Mouse (Mus musculus): ENCODE measurements around the gene Tmem9. TPM values are rescaled to one million over a fixed set of nuclear protein-coding genes. Genes with fewer than 3 reads are reported as not detected.
A peak's percentile ranks its signal among the peaks of the same experiment; 100 is the strongest.

Tmem9 gene
- total RNA-seq, 2 experiments from 2014 or later = 11.2 to 15.5 TPM

DNA sequence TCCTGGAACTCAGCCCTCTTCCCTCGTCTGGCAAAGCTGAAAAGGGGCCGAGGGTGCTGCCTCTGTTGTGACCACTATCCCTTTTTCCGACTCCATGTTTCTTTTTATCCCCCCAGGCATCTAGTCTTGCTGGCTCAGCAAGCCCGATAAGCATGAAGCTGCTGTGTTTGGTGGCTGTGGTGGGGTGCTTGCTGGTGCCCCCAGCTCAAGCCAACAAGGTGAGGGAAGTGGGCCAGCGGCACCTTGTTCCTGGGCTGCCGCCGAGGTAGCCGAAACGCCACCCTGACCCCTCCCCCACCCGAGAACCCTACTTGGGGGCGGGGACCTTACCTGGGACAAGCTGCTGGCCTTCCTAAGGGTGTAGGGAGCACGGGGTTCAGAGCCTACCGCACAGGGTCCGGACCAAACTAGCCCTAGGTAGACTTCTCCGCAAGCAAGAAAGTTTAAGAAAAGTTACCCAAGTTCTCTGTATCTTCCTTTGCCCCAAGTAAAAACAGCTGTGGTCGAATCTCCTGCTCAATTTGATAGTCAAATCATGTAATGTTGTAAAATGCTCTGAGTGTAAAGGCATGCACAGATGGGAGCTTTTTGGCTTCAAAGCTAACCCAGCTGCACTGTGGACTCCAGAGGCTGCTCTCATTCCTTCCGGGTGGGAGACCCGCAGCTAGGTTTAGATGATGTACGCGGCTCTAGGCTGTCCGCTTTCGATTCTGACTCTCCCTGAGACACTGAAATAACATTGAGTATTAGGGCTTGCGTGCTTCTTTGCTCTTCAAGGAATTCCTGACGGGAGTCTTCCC lies 10.6 kb downstream of the Tmem9 start:
- intact Hi-C loops (cut with DNase I; ENCODE audit: low total_unique reads) = no loop called here
- DNase-seq = peak; percentile 22

DNA sequence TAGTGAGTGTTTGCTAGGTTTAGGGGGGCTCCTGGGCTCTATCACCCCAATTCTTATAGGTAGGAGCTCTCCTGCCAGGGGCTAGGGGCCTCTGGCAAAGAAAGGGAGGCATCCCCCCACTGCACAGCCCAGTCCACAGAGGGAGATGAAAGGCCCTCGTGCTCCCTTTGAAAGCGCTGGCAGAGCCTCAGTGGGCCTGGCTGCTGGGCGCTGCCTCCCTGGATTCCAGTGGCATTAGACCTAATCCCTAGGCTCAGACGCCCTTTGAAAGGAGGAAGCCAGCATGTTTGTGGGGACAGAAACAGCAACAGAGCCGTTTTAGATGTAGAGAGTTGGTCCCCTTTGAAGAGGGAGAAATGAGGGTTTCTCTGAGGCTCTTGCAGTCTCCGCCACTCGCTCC lies 22.3 kb downstream of the Tmem9 start:
- intact Hi-C loops (cut with DNase I; ENCODE audit: low total_unique reads) = no loop called here
- no peak for DNase-seq

DNA sequence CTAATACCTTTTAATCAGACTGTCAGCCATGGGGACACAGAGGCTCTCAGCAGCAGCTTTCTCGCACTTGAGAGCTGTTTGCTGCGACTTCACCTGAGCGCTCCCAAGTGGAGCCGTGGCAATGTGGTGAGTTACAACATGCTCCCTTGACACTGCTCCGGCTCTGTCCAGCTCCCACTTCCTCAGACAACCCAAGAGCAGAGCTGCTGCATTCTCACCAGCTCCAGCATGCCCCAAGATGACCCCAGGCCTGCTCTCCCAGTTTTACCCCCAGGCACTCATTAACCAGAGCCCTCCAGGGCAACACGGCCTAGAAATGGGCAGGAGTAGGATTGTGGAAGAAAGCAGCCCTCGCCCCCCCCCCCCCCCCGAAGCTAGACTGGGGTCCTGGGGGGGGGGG lies 23.7 kb downstream of the Tmem9 start:
- intact Hi-C loops (cut with DNase I; ENCODE audit: low total_unique reads) = no loop called here
- DNase-seq = no peak

DNA sequence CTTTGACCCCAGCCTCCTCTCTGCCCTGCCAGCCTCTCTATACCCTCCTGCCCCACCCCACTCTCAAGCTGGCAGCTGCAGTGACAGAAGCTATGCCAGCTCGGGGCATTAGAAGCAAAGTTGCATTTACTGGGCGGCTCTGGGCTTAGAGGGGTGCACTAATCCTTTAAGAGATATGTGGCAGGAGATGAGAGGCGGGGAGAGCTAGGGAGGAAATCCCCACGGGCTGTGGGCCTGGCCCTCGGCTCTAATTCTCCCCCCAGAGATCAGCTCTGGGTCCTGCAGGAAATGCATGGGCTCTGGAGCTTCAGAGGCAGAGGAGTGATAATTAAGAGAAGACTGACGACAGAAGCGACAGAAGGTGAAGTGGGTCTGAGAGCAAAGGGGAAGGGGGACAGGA lies 25.0 kb downstream of the Tmem9 start:
- intact Hi-C loops (cut with DNase I; ENCODE audit: low total_unique reads) = no loop called here
- no peak for DNase-seq

DNA sequence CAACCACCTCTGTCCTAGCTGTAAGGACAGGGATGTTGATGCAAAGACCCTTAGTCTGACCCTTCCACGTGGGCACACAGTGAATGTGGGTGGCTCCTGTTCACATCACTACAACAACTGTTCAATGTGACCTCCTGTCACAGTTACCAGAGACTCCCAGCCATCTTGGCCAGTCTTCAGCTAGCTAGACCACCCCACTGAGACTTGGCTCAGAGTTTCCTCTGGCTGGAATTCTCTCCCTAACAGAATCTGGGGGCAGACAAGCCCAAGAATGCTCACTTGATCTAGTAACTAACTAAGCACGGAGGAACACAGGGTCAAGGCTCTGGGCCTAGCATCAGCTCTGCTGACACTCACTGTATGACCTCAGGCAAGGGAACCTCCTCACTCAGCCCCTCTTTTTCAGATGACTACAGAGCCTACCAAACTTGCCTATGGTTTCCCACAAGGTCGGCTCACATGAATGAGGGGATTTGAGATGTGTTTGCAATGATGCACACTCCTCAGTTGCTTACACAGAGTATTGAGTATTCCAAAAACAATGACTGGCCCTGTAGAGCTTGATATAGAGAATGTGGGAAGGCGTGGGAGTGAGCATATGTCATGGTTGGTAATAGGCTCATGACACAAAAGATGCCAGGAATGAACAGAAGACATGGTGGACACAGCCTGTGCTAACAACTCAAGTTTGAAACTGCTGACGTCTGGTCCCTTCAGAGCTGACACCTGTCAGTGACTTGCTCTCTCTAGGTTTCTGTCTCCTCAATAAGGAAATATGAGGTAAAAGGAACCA lies 31.0 kb downstream of the Tmem9 start:
- DNase-seq = no peak
- intact Hi-C loops (cut with DNase I; ENCODE audit: low total_unique reads) = no loop called here

DNA sequence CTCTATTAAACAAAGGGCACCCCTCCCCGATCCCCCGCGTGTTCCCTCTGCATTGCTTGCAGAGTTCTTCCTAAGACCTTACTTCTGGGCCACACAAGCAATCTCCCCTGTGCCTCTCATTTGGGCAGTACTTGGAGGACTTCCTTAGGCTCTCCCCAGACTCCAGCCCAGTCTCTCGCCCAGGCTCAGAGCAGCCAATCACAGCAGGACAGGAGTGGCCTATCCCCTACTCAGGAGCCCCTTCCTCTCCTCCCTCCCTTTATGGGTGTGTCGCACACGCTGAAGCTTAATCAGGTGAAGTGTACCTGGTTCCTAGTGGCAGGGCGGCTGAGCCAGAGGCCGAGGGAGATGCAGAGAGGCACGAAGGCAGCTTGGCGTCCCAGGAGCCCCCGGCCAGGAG lies 32.5 kb downstream of the Tmem9 start:
- DNase-seq = no peak
- intact Hi-C loops (cut with DNase I; ENCODE audit: low total_unique reads) = no loop called here

DNA sequence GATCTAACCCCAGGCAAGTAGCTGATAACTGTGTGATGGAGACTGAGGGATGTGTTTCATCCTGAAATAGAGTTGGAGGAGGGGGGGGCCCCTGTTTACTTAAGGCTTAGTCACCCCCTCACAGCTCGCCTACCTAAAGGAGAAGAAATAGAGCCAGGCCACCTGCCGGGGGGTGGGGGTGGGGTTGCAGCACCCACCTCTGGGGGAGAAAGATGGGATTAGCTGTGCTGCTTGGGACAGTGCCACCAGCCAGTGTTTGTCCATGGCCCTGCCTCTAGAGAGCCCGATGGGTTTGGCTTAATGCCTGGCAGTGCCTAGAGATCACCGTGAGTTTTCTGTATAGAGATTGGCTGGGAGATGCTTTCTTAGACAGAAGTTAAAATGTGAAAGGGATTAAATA lies 32.9 kb downstream of the Tmem9 start:
- DNase-seq = no peak
- intact Hi-C loops (cut with DNase I; ENCODE audit: low total_unique reads) = no loop called here

DNA sequence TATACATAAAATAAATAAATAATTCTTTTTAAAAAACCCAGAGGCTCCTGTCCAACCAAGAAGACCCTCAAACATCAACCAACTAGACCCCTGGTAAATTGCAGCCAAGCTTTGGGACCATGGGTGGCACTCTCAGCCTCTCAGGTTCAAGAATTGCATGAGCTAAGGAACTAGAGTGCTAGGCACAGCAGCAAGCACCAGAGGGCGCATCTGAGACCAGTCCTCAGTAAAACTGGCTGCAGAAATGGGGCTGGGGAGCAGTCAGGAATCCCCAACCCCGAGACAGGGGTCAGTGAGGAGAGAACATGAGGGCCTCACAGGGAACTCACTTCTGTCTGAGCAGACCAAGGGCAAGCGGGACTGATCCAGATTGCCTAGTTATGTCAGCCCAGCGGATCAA lies 37.8 kb downstream of the Tmem9 start:
- intact Hi-C loops (cut with DNase I; ENCODE audit: low total_unique reads) = loop anchor here (5.0 kb wide), 2 partner anchors 37 to 127 kb away; no protein-coding TSS in a partner anchor
- peak; percentile 47 for DNase-seq

DNA sequence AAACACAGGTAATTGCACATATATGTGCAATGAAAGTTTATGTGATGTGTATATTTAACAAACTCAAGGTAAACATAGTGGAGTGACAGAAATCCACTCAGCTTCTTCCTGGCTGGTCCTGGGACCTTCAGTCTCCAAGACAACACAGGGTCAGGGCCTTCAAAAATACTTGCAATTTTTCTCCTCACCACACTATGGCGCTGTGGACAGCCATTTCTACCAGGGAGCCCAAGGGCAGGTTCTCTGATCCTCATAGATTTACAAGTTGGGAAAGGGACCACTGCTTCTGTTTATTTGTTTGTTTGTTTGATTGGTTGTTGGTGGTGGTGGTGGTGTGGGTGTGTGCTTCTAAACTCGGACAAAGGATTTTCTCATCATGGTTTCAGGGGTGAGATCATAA lies 39.5 kb downstream of the Tmem9 start:
- intact Hi-C loops (cut with DNase I; ENCODE audit: low total_unique reads) = loop anchor here (5.0 kb wide), 2 partner anchors 35 to 125 kb away; no protein-coding TSS in a partner anchor
- DNase-seq = no peak

DNA sequence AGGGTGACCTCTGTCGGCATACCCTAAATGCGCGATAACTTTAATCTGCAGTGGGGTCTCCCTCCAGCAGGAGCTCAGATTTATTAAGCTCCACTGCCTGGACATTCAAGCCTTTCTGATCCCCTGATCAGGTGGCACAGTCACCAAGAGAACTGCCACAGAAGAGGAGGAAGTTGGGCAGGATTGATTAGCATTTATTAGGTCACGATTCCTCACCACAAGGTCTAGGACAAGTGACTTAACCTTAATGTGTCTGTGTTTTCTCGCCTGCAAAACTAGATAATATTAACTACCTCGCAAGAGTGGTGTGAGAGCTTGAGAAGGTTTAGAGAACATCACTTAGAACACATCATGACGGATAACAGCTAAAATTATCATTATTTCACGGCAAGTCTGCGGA lies 39.9 kb downstream of the Tmem9 start:
- DNase-seq = no peak
- intact Hi-C loops (cut with DNase I; ENCODE audit: low total_unique reads) = loop anchor here (5.0 kb wide), 2 partner anchors 34 to 124 kb away; no protein-coding TSS in a partner anchor

DNA sequence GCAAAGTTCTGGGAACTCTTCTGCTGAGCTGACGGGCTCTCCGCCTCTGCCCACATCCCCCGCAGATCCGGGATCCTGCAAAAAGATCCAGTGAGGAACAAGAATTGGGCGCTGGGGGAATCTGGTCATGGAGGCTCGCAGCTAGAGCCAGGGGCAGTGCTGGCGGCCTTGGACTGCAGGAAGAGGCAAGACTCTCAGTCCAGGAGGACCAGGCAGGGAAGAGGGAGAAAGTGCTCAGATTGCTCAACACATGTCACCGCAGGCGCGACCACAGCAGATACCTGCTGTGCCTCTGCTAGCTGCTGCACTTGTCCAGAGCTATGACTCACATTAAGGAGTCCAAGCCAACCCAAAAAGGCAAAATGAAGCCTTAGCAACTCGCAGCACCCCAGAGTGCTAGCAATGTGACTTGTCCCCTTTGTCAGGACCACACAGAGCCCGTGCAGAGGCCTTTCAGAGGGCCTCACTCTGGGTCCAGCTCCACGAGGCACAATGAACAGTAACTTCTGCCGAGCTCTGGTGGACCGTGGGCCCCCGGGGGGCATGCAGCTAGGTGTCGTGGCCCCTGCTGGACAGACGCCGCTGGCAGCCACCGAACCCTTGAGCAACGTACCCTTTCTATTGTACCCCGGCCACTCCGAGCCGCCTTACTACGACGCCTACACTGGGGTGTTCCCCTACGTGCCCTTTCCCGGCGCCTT lies 42.5 kb downstream of the Tmem9 start, which contains the start of gene Ascl5:
Gene Ascl5 (plus strand): TSS at position 493 of the 701 bp plus-strand sequence.
- intact Hi-C loops (cut with DNase I; ENCODE audit: low total_unique reads) = no loop called here
- no peak for DNase-seq

DNA sequence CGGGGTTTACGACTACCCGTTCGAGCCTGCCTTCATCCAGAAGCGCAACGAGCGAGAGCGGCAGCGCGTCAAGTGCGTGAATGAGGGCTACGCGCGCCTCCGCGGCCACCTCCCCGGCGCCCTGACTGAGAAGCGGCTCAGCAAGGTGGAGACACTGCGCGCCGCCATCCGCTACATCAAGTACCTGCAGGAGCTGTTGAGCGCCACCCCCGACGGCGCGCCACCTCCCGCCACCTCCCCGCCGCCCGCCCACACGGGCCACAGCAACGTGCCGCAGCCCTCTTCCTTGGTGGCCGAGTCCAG lies 43.0 kb downstream of the Tmem9 start:
- intact Hi-C loops (cut with DNase I; ENCODE audit: low total_unique reads) = no loop called here
- DNase-seq = no peak

DNA sequence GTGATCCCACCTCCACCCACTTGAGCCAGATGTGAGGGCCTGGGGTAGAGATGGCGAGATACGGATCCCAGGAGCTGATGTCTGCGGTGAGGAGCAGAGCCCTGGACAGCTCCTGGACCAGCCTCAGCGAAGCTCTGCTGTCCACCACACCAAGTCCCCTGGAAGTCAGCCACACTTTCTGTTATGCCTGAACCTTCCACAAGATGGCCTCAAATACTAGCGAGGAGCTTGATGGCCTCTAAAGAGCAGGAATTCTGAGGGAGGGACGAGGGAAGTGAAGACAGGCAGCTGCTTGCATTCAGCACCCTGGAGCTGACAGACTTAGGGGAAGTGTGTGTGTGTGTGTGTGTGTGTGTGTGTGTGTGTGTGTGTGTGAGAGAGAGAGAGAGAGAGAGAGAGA lies 43.5 kb downstream of the Tmem9 start:
- intact Hi-C loops (cut with DNase I; ENCODE audit: low total_unique reads) = no loop called here
- DNase-seq = peak; percentile 80

DNA sequence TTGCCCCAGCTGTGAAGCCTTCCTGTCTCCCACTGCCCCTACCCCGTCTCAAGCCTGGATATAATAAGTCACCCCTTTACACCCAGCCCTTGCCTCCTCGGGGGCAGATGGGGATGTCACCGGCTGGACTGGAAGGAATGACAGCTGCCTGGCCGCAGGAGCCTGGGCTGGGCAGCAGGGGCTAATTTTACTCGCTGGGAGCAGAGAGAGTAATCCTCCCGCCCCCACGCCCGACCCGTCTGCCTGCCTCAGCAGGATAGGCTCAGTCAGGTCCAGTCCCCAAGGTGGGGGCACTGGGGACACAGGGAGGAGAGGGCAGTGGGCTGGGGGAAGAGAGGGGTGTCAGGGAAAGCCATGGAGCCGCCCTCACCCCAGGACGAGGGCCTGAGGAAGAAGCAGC lies 44.6 kb downstream of the Tmem9 start, which contains the start of gene Cacna1s:
Gene Cacna1s (plus strand): TSS at position 204 of the 400 bp plus-strand sequence.
- intact Hi-C loops (cut with DNase I; ENCODE audit: low total_unique reads) = no loop called here
- DNase-seq = peak; percentile 80

DNA sequence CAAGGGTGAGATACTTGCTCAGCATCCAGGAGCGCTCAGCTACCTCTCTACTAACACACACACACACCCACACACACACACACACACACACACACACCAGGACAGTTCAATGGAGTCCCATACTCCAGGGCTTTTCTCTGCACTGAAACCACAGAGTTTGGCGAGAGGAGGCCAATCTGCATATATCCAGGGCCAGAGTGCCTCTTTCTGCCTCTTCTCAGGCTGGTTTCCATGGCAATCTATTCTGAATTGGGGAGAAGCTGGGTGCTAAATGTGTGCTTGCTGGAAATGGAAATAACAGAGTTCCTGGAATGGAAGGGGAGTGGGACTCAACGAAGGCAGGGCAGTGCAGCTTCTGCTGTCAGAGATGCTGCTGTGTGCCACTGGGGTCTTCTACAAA lies 47.8 kb downstream of the Tmem9 start:
- DNase-seq = no peak
- intact Hi-C loops (cut with DNase I; ENCODE audit: low total_unique reads) = no loop called here

DNA sequence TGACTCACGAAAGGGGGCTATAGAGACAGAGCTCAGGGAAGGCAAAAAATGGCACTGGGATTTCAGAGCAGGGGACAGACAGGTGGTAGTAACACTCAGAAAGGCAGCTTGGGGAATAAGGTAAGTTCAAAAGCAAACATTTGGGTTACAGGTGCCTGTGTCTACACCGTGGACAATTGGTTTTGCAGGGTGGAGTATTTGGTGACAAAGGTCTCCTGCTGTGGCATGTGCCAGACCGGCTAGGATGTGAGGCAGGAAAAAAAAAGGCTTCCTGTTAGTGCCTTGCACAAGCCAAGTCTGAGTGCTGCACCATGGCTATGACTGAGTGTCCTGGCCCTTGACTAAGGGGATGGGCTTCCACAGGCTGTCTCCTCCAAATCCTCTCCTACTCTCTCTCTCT lies 50.6 kb downstream of the Tmem9 start:
- DNase-seq = no peak
- intact Hi-C loops (cut with DNase I; ENCODE audit: low total_unique reads) = no loop called here

DNA sequence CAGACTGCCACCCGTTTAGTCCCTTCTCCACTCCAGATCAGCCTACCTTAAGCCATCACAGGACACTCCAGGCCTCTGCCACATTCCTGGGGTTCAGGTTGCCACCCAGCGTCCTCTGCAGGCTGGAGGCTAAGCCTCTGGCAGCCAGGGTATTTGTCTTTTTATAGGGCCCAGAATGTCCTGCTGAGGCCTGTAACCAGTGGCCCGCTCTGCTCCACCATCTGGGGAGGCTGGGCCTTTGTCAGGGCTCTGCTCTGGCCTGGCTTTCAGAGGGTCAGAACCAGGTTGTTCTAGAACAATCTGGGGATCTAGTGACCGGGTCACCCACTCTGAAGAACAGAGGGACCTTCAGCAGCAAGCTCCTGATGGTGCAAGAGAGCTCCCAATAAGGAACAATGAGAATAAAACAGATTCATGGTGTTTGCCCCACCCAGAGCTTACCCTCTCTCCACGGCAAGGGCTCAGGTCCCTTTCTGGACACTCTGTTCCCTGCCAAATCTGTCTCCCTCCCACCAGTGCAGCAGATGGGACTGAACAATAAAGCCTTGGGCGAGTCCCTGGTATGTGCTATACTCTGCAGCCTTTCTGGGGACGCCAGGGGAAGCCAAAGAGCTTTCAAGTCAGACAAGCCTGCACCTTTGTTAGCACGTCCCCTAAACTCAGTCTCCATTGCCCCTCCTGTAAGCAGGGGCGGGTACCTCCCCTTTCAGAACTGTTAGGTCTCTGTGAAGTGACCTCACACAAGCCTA lies 53.3 kb downstream of the Tmem9 start:
- peak; percentile 68 for DNase-seq
- intact Hi-C loops (cut with DNase I; ENCODE audit: low total_unique reads) = no loop called here

DNA sequence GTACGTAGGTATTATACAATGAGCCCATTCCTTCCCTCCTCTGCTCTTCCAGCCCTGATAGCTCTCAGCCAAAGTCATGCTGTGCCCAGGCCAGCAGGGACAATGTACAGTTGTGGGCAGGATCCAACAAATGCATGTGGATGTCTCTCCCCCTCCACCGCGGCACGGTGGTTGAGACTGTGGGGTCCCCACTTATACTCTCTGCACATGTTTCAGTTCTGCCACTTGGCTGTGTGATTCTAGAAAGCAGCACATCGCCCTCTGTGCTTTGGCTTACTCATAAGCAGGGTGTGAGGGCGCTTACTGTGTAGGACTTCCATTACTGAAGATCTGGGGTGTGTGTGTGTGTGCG lies 53.8 kb downstream of the Tmem9 start:
- intact Hi-C loops (cut with DNase I; ENCODE audit: low total_unique reads) = no loop called here
- no peak for DNase-seq

DNA sequence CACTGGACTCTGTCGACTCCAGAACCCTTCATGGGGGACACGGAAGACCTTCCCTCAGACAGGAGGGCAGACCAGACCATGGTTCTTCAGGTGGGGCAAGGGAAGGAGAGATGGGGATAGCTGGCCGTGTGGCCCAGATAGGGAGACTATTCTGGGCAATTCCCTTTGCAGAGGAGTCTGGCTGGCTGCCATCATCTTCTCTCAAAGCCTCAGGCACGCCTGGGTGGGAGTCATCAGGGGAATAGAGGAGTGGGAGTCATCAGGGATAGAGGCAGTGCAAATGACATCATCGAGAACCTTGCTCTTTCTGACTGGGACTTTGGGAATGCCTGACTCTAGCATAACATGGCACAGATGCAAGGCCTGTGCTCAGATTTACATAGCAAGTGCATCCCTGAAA lies 56.0 kb downstream of the Tmem9 start:
- intact Hi-C loops (cut with DNase I; ENCODE audit: low total_unique reads) = no loop called here
- DNase-seq = no peak

DNA sequence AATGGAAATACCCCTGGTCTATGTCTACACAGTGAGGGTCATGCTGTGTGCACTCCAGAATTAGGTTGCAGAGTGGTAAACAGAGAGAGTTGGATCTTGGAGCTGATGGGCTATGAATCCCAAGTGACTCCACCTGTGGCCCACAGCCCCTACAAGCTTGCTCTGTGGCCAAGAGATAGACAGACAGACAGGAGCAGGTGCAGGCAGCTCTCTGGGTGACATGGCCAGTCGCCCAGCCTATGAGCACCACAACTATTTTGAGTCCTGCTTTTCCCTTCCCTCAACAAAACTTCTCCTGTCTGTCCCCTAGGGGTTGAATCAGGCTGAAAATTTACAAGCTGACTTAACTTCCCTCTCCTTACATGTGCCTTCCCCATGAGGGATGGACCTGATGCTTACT lies 58.7 kb downstream of the Tmem9 start:
- peak; percentile 75 for DNase-seq
- intact Hi-C loops (cut with DNase I; ENCODE audit: low total_unique reads) = no loop called here

Data from gastrocnemius, postnatal 14 days (tissue).